Mouse (Mus musculus) forebrain, embryonic 11.5 days (tissue): Measurements from ENCODE around the gene Wnt11. TPM values are rescaled to one million over a fixed set of nuclear protein-coding genes. Genes with fewer than 3 reads are reported as not detected.

ENCODE experiments used
- ATAC-seq: fragments of 200-750 bp; cut with Nextera tagmentation; replicated peaks from 2 replicates; pipeline ENCODE4 v1.8.0; 2017; ENCODE audit warnings: moderate TSS enrichment; ENCODE audit not compliant: low FRiP score
- DNase-seq: peaks from one replicate; pipeline ENCODE4 v3.0.0-alpha.2; 2017; ENCODE audit warnings: low spot score
- H3K27ac ChIP-seq: fragments of 300-500 bp; sonication (generic); 2 replicates; pipeline ENCODE4 v1.5.1; 2014; ENCODE audit warnings: low read depth, low read length
- H3K27me3 ChIP-seq: fragments of 300-500 bp; sonication (generic); 2 replicates; pipeline ENCODE4 v1.6.1; 2014; ENCODE audit warnings: mild to moderate bottlenecking, low read length, mixed read lengths; ENCODE audit not compliant: control insufficient read depth, insufficient read depth
- H3K36me3 ChIP-seq: fragments of 300-500 bp; sonication (generic); 2 replicates; pipeline ENCODE4 v1.6.1; 2014; ENCODE audit warnings: mild to moderate bottlenecking, low read length, moderate library complexity, mixed read lengths; ENCODE audit not compliant: control insufficient read depth, insufficient read depth
- H3K4me1 ChIP-seq: fragments of 300-500 bp; sonication (generic); replicated peaks from 2 replicates; pipeline ENCODE4 v1.6.1; 2014; ENCODE audit warnings: low read length, mixed read lengths; ENCODE audit not compliant: control insufficient read depth, insufficient read depth
- H3K4me2 ChIP-seq: fragments of 300-500 bp; sonication (generic); 2 replicates; pipeline ENCODE4 v1.6.1; 2014; ENCODE audit warnings: low read depth, mild to moderate bottlenecking, low read length, moderate library complexity, mixed read lengths; ENCODE audit not compliant: severe bottlenecking
- H3K4me3 ChIP-seq: fragments of 300-500 bp; sonication (generic); 2 replicates; pipeline ENCODE4 v1.5.1; 2014; ENCODE audit warnings: low read depth, low read length
- H3K9ac ChIP-seq: fragments of 300-500 bp; sonication (generic); 2 replicates; pipeline ENCODE4 v1.6.1; 2014; ENCODE audit warnings: low read length
- H3K9me3 ChIP-seq: fragments of 300-500 bp; sonication (generic); 2 replicates; pipeline ENCODE4 v1.6.1; 2016; ENCODE audit warnings: low read length, mixed read lengths; ENCODE audit not compliant: control insufficient read depth
- WGBS: fragments of 180-500 bp; shearing (Covaris S2); extraction: QIAGEN DNeasy Blood & Tissue Kit; methylation state at CpG from one replicate; pipeline ENCODE4 v1.1.7; 2014; 5-methylcytosine and 5-hydroxymethylcytosine counted together
- polyA plus RNA-seq: library from polyadenylated mRNA; unstranded; fragments of >200 nt; fragmentation: Nextera tagmentation; extraction: Ambion mirVana; gene quantifications from 2 replicates; pipeline ENCODE4 v1.2.1, GENCODE M21; 2014

Wnt11 gene
- polyA plus RNA-seq, 1 experiment from 2014 or later, result 1.0 TPM

DNA sequence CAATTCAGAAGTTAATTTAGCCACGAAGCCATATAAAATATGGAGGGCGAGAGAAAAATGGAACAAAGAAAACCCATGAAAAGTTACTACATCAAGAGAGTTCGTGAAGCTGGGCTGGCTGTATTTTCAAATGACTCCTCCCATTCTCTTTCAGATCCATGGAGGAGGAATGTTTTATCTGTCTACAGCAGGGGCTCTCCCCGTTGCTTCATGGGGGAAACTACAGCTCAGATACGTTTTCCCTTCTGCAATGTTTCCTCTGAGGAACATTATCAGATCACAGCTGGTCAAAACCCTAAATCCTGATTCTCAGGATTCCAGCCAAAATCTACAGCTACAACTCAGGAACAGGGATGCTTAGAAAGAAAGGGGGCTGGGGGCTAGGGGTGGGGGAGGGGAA is 59.9 kb downstream of the Wnt11 start:
- no peak for DNase-seq
- Histone ChIP-seq H3K27me3 (no peaks in the 10 kb centered on the region), H3K9ac (no peak overlapping the region), H3K4me1 (0 out of 2 replicates have a peak, but pooled peaks cover 4% of the 10 kb centered on the region), H3K27ac (no peak overlapping the region), H3K36me3 (no peaks in the 10 kb centered on the region), H3K4me2 (no peak overlapping the region), H3K9me3 (no peaks in the 10 kb centered on the region), H3K4me3 (no peak overlapping the region)
- no peak for ATAC-seq
- 52% methylated on average over 5 of the region's 5 CpGs for WGBS

DNA sequence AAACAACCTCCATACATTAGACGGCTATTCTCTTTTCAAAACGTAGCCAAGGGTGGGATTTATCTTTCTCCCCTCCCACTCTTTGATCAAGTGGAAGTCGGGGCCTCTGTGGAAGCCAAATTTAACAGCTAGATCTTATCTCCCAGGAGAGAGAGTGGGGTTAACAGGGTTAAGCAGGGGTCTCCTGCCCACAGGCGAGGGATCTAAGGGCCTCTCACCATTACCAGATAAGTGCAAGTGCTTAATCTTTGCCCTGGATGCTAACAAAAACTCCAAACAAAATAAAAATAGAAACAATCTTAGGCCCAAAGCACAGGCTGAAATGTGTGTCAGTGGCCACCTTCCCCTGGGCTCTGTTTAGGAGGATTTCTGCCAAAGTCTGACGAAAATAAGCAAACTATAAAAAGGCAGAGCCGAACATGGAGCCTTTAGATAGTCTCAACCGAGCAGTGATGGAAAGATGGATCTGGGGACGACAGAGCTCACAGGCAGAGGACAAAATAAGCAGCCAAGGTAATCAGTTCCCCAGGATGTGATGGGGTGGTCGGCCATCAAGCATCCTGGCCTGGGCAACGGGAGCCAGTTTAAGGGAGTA is 60.7 kb downstream of the Wnt11 start:
- DNase-seq, result no peak

DNA sequence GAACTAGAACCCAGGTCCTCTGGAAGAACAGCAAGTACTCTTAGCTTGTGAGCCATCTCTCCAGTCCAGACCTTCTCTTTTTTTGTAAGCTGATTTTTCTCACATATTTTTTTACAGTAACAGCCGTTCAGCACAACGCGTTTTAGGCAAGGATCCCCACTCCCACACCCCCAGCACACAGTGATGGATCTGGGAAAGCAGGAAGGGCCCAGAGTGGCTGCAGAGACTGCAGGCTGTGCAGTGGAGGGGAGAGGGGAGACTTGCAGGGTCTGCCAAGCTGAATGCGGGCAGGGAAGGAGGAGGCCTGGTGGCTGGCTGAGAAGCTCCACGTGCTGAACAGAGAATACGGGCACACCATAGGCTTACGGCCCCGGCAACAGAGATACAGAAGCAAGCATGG is 62.4 kb downstream of the Wnt11 start:
- Histone ChIP-seq H3K27me3 (no peaks in the 10 kb centered on the region), H3K9me3 (no peaks in the 10 kb centered on the region), H3K4me2 (no peak overlapping the region), H3K4me1 (0 out of 2 replicates have a peak, but pooled peaks cover 4% of the 10 kb centered on the region), H3K9ac (no peak overlapping the region), H3K4me3 (no peak overlapping the region), H3K36me3 (no peaks in the 10 kb centered on the region), H3K27ac (no peak overlapping the region)
- ATAC-seq (no peak), DNase-seq (no peak)
- 94% methylated on average over 8 of the region's 8 CpGs for WGBS

More for the DNA sequence above, 60.7 kb downstream of the Wnt11 start:
- Histone ChIP-seq H3K27me3 (no peaks in the 10 kb centered on the region), H3K27ac (no peak overlapping the region), H3K9me3 (no peaks in the 10 kb centered on the region), H3K4me3 (no peak overlapping the region), H3K9ac (no peak overlapping the region), H3K4me1 (0 out of 2 replicates have a peak, but pooled peaks cover 4% of the 10 kb centered on the region), H3K36me3 (no peaks in the 10 kb centered on the region), H3K4me2 (no peak overlapping the region)
- ATAC-seq, result no peak
- WGBS, result 52% methylated on average over 10 of the region's 10 CpGs

DNA sequence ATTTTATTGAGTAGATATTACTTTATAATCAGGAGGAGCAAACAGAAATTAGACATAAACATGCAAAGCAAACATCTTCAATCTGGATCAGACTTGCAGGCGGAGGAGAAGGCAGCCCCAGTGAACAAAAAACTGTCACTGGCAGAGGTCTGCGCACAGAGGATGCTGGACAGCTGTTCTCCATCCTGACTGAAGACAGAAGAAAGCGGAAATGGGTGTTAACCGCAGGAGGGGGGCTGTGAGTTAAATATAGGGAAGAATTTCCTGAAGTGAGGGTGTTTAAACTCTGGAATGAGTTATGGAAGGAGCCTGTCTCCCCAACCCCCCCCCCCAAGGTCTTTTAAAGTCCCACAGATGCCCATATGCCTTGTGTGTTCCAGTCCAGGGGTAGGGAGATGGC is 64.9 kb downstream of the Wnt11 start:
- H3K4me1 ChIP-seq, result 0 out of 2 replicates have a peak, but pooled peaks cover 2% of the 10 kb centered on the region
- H3K27me3 ChIP-seq, result no peaks in the 10 kb centered on the region
- no peak overlapping the region for H3K9ac ChIP-seq
- H3K9me3 ChIP-seq, result no peaks in the 10 kb centered on the region
- WGBS, result 89% methylated on average over 4 of the region's 4 CpGs
- no peak overlapping the region for H3K27ac ChIP-seq
- H3K36me3 ChIP-seq, result no peaks in the 10 kb centered on the region
- H3K4me3 ChIP-seq, result no peak overlapping the region
- no peak for ATAC-seq
- DNase-seq, result no peak
- H3K4me2 ChIP-seq, result no peak overlapping the region

DNA sequence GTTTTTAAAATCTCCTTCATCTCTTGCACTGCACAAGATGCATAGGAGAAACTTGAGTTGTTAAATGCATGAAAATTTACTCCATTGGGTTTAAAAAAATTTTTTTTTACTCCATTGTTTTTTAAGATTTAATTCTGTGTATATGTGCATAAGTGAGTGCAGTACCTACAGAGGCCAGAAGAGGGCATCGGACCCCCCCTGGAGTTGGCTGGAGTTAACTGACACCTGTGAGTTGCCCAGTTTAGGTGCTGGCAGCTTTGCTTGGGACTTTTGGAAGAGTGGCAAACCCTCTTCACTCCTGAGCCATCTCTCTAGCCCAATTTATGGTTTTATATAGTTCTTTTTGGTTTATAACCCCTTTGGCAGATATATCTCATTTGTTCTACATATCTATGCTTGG is 66.2 kb downstream of the Wnt11 start:
- no peak overlapping the region for H3K9ac ChIP-seq
- WGBS, result 94% methylated on average over 1 of the region's 1 CpGs
- H3K27me3 ChIP-seq, result no peaks in the 10 kb centered on the region
- H3K4me2 ChIP-seq, result no peak overlapping the region
- no peak overlapping the region for H3K4me3 ChIP-seq
- H3K9me3 ChIP-seq, result no peaks in the 10 kb centered on the region
- DNase-seq, result no peak
- ATAC-seq, result no peak
- H3K36me3 ChIP-seq, result no peaks in the 10 kb centered on the region
- no peaks in the 10 kb centered on the region for H3K4me1 ChIP-seq
- H3K27ac ChIP-seq, result no peak overlapping the region

DNA sequence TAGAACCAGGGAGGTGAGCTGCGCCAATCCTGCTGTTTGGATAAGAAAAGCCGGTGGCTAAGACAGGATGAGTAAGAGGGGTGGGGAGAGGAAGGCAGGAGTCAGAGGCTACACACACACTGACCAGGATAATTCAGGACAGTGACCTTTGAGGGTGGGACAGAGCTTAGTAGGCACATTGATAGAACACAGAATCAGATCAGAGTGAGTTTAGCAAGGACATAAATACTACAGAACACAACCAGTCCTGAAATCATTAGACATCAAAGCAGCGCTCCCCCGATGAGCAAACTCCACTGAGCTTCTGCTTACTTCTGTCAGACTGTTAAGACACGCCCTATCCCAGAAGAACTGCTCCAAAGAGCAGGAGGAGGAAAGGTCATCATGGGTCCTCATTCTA is 69.0 kb downstream of the Wnt11 start:
- ATAC-seq, result no peak
- Histone ChIP-seq H3K27ac (no peak overlapping the region), H3K4me1 (no peaks in the 10 kb centered on the region), H3K27me3 (no peaks in the 10 kb centered on the region), H3K9me3 (no peaks in the 10 kb centered on the region), H3K4me3 (no peak overlapping the region), H3K4me2 (no peak overlapping the region), H3K9ac (no peak overlapping the region), H3K36me3 (no peaks in the 10 kb centered on the region)
- no peak for DNase-seq
- 52% methylated on average over 5 of the region's 5 CpGs for WGBS

Other genes with a start within 250 kb of the Wnt11 start
- gene Emsy, start 178.3 kb upstream of the Wnt11 start, polyA plus RNA-seq, result 66.3 and 67.5 TPM in 2 replicates
- gene Thap12, start 132.0 kb upstream of the Wnt11 start, polyA plus RNA-seq, result 86.1 and 89.6 TPM in 2 replicates